Mouse (Mus musculus) lung, embryonic 15.5 days (tissue): ENCODE results near the gene Mcat. TPM values are rescaled to one million over a fixed set of nuclear protein-coding genes. Genes with fewer than 3 reads are reported as not detected.

Experiments used
- microRNA-seq: library from miRNA; unstranded; fragments of <30 nt; microRNA quantifications from one replicate; pipeline ENCODE4, GENCODE M21; 2016
- polyA plus RNA-seq: library from polyadenylated mRNA; unstranded; fragments of >200 nt; fragmentation: Nextera tagmentation; extraction: Ambion mirVana; gene quantifications from 2 replicates; pipeline ENCODE4 v1.2.1, GENCODE M21; 2015

The Mcat gene
- polyA plus RNA-seq, 1 experiment from 2014 or later: 34.3 TPM

Small RNA genes within 50 kb of the gene (microRNA-seq; reads per million reads assigned to microRNA genes)
- not detected for gene Gm24575

Other genes starting within 250 kb of the Mcat start
- gene Arfgap3, start 213.5 kb downstream of the Mcat start, polyA plus RNA-seq: 38.3 and 43.9 TPM in 2 replicates
- gene Pacsin2, start 99.2 kb downstream of the Mcat start, polyA plus RNA-seq: 68.1 and 70.9 TPM in 2 replicates
- gene Ttll1, start 52.9 kb downstream of the Mcat start, polyA plus RNA-seq: 21.0 and 23.1 TPM in 2 replicates
- 15.2 and 16.1 TPM in 2 replicates for gene Bik, start 36.9 kb downstream of the Mcat start, polyA plus RNA-seq
- 99.8 and 105 TPM in 2 replicates for gene Tspo, start 195 bp downstream of the Mcat start, polyA plus RNA-seq
- 33.3 and 34.0 TPM in 2 replicates for gene Ttll12, start 31.4 kb upstream of the Mcat start, polyA plus RNA-seq
- gene Scube1, start 161.2 kb upstream of the Mcat start, polyA plus RNA-seq: 4.2 and 4.6 TPM in 2 replicates
- gene Mpped1, start 215.7 kb upstream of the Mcat start, polyA plus RNA-seq: 0.61 and 0.74 TPM in 2 replicates